Mouse (Mus musculus): ENCODE data around the gene Tfdp1. TPM values are rescaled to one million over a fixed set of nuclear protein-coding genes. Genes with fewer than 3 reads are reported as not detected.

Tfdp1 gene
- polyA plus RNA-seq (2015; fragmentation: Nextera tagmentation; extraction: Ambion mirVana): 79.0 and 102 TPM in 2 replicates

DNA sequence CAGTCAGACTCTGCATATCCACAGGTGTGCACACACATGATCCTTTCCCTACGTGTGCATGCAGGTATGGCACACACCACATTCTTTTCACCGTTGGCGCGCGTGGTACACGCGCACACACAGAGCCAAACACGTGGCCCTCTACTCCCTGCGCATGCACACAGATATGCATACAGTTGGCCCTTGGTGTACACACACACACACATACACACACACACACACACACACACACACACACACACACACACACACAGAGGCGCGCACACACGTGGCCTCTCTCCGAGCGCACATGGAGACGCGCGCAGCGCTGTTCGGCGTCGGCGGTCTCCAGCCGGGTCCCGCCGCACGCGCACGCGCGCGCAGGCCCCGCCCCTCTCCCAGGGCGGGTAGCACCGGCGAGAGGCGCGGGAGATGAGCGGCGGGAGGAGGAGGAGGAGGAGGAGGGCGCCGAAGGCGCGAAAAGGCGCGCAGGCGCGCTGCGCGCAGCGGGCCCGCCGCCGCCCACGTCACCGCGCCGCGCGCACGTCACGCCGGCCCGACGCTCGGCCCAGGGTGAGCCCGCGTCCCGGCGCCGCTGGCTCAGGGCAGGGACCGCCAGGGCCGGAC is at the start of gene Tfdp1:
TSS of gene Tfdp1 (plus strand) at position 497 of the 606 bp plus-strand sequence.

DNA sequence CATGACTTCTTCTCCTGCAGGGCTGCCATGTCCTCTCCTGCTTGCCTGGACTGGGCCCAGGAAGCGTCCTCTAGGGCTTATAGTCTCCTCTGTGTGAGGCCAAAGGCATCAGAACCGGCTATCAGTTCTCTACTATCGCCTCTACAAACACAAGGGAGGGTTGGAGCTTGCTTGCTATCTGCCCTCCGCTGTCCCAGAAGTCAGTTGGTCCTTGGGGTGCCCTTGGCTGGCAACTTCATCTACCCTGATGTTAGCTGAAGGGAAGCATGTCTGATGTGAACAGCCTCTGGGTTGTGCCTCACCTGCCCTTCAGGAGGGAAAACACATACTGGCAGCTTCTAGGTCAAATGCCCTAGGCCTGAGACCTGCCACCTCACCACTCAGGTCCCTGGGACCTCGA is 58.2 kb downstream of the Tfdp1 start, which contains the start of gene Atp4b:
TSS of gene Atp4b (minus strand) at position 101 of the 400 bp plus-strand sequence.

DNA sequence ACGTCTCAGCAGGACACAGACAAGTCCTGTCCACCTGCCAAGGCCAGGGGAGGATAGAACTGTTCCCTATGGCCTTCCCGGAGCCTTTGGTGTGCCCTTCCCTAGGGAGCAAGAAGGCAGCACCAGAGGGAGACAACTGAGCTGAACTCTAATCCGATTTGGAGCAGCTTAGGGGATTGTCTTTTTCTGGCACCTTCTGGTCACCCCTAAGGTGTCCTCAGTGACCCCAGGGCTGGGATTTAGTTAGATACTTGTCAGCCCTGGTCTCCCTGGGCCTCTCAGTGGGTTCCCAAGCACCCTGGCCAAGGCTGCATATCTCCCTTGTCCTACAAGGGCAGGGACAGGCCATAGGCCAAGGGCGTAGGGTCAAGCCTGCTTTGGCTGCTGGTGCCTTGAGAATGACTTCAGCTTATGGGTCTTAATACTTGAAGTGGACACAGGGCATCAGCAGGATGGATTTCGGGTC is 66.1 kb downstream of the Tfdp1 start, which contains the start of gene Grk1:
TSS of gene Grk1 (plus strand) at position 416 of the 466 bp plus-strand sequence.

Other genes starting within 250 kb of the Tfdp1 start
- gene Pcid2, start 233.3 kb upstream of the Tfdp1 start, polyA plus RNA-seq (2015; fragmentation: Nextera tagmentation; extraction: Ambion mirVana): 15.8 and 18.0 TPM in 2 replicates
- gene Cul4a, start 233.1 kb upstream of the Tfdp1 start, polyA plus RNA-seq (2015; fragmentation: Nextera tagmentation; extraction: Ambion mirVana): 56.7 and 66.2 TPM in 2 replicates
- gene Lamp1, start 179.6 kb upstream of the Tfdp1 start, polyA plus RNA-seq (2015; fragmentation: Nextera tagmentation; extraction: Ambion mirVana): 316 and 318 TPM in 2 replicates
- gene Grtp1, start 138.1 kb upstream of the Tfdp1 start, polyA plus RNA-seq (2015; fragmentation: Nextera tagmentation; extraction: Ambion mirVana): 17.4 and 21.7 TPM in 2 replicates
- 0.34 and 0.55 TPM in 2 replicates for gene Adprhl1, start 84.6 kb upstream of the Tfdp1 start, polyA plus RNA-seq (2015; fragmentation: Nextera tagmentation; extraction: Ambion mirVana)
- 11.3 and 12.8 TPM in 2 replicates for gene Dcun1d2, start 50.6 kb upstream of the Tfdp1 start, polyA plus RNA-seq (2015; fragmentation: Nextera tagmentation; extraction: Ambion mirVana)
- 19.5 and 21.6 TPM in 2 replicates for gene Tmco3, start 50.6 kb upstream of the Tfdp1 start, polyA plus RNA-seq (2015; fragmentation: Nextera tagmentation; extraction: Ambion mirVana)
- 0.25 TPM in 1 of 2 replicates, not detected in the other for gene Atp4b, start 58.1 kb downstream of the Tfdp1 start, polyA plus RNA-seq (2015; fragmentation: Nextera tagmentation; extraction: Ambion mirVana)
- not detected in 2 replicates for gene Grk1, start 66.3 kb downstream of the Tfdp1 start, polyA plus RNA-seq (2015; fragmentation: Nextera tagmentation; extraction: Ambion mirVana)
- gene Tmem255b, start 96.4 kb downstream of the Tfdp1 start, polyA plus RNA-seq (2015; fragmentation: Nextera tagmentation; extraction: Ambion mirVana): 0.97 and 1.2 TPM in 2 replicates
- 89.9 and 102 TPM in 2 replicates for gene Gas6, start 155.7 kb downstream of the Tfdp1 start, polyA plus RNA-seq (2015; fragmentation: Nextera tagmentation; extraction: Ambion mirVana)
- not detected in 2 replicates for gene 1700029H14Rik, start 223.7 kb downstream of the Tfdp1 start, polyA plus RNA-seq (2015; fragmentation: Nextera tagmentation; extraction: Ambion mirVana)